Mouse (Mus musculus) cerebellum, adult 9-10 months (tissue): ENCODE results near the gene Ak7.

Experiments used
- DNase-seq: peaks from one replicate; pipeline ENCODE4 v3.0.0; 2022

Gene Ak7

GRCm38 (mm10) chr12:105794896-105795295, 89.1 kb downstream of the Ak7 start:
- no peak for DNase-seq

- DNase-seq, result no peak
Observed at GRCm38 (mm10) chr12:105798001-105798400, 92.2 kb downstream of the Ak7 start.

DNA sequence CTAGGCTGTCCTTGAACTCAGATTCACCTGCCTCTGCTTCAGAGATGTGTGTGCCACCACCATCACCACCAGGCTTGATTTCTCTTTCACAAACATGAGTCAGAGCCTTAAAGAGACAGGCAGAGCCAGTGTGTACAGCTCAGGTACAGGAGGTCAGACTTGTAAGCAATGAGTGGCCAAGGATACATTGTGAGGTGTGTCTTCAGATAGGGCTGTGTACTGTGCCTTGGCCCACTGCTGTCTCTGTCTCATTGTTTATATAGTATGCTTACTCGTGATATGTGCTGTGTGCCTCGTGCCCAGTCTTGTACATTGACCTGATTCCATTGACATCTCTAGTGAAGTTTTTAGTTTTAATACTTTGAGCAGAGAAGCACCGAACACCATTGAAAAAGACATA, 100.0 kb downstream of the Ak7 start:
- DNase-seq, result no peak

GRCm38 (mm10) chr12:105806205-105806604, 100.4 kb downstream of the Ak7 start:
- DNase-seq, result no peak

DNA sequence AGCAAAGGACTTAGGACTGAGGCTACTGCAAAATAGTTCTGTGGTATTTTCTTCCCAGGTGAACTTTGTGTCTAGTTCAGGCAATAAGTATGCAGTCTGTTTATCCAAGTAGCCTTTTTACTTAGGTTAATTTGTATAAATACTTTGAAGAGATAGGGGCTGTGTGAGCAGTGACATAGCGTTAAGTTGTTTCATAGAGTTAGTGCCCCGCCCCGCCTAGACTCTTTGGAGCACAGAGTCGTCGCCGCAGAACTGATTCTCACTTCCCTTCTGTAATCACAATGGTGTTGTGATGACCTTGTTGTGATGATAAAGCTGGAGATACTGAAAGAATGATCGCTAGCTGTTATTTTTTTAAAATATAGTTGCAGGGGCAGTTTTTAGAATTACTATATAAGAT, 101.6 kb downstream of the Ak7 start:
- no peak for DNase-seq

- DNase-seq, result no peak
Observed at GRCm38 (mm10) chr12:105808945-105809344, 103.2 kb downstream of the Ak7 start.

DNA sequence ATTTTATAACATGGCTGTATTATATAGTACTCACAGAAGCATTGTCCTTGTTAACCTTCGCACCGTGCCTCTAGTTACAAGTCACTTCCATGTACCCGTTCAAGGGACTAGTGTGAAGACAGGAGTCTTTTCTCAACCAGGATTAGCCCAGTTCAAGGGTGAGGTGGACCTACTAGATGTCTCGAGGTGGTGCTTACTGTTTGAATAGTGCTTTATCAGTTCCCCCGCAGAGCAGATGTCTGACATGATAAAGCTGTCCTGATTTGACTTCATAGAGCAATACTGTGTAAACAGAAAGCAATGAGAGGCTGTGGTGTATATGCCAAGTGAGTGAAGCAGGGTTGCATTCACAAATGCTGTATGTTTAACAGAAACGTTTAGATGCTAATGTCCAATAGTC, 104.8 kb downstream of the Ak7 start:
- no peak for DNase-seq

- no peak for DNase-seq
Observed at GRCm38 (mm10) chr12:105813957-105814356, 108.2 kb downstream of the Ak7 start.

DNA sequence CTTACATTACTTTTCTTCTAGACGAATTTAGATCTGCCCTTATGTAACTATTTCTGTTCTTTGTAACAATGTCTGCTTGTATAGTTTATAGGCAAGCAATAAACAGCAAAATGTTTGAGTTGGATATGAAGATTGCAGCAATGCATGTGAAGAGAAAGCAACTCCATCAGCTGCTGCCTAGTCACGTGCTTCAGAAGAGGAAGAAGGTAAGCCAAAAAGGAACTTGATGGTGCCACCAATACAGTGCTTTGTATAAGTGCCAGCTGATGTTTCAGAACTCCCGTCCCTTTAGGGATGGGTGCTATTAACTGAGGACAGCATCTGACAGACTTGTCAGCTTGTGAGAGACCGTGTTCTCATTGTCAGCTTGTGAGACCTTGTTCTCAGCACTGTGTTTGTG, 117.7 kb downstream of the Ak7 start:
- DNase-seq, result no peak

GRCm38 (mm10) chr12:105824743-105825142, 119.0 kb downstream of the Ak7 start:
- DNase-seq, result no peak

DNA sequence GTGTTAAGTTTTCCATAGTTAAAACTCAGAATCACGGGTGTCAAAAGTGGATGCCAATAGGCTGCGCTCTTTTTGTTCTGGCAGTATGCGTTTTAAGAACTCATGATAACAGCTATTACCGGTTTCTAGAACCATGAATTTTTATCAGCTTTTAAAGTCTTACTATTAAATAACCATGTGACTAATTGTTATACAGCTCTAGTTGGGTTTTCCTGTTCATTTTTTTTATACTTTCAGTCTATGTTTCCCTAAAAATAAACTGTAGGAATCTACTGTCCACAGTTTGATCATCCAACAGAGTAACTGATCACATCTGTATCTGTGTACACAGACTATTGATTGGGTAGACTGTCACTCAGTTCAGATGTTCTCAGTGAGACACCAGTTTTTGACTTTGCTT, 119.5 kb downstream of the Ak7 start:
- DNase-seq, result no peak
